Mouse (Mus musculus) liver (tissue): Measurements from ENCODE around the gene Nemp2.
"Not testable (repeated sequence)": the region's sequence is repeated elsewhere in the genome, so short reads cannot be mapped to it uniquely, and the experiment has no call there.

ENCODE experiments used
- DNase-seq: peaks from one replicate; pipeline ENCODE4 v3.0.0-alpha.2; 2020; ENCODE audit warnings: mixed read lengths

Nemp2 gene

DNA sequence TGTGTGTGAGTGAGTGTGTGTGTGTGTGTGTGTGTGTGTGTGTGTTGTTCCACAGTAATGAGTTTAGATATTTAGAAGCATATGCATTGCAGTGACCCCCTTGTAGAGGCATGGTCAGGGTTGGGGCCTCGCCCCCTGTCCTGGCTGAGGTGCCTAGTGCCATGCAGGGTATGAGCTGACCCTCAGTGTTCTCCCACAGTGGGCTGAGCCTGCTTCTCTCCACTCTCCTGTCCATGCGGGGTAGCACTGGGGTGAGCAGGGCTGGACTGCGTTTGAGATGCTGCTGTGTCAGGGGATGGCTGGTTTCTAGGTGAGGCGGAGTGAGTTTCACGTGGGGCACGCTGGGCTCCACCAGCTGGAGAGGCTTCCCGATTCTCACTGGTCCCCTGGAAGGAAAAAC lies 27.7 kb downstream of the Nemp2 start:
- DNase-seq = no peak

DNA sequence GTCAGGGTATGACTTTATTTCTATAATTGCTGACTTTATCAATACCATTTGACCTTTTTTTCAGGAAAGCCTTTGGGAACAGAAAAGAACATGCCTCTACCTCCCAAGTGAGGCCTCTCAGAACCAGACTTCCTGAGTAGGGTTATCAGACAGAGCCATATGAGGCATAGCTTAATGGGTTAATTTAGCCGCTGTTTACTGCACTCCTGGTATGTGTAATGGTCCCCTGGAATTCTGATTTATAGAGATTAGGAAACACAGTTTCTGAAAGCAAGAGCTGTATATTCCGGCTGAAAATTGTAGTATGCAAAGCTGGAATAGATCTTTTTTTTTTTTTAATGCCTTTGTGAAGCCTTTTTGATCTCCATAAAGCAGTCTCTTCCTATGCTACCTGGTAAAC lies 29.8 kb downstream of the Nemp2 start:
- DNase-seq = no peak

DNA sequence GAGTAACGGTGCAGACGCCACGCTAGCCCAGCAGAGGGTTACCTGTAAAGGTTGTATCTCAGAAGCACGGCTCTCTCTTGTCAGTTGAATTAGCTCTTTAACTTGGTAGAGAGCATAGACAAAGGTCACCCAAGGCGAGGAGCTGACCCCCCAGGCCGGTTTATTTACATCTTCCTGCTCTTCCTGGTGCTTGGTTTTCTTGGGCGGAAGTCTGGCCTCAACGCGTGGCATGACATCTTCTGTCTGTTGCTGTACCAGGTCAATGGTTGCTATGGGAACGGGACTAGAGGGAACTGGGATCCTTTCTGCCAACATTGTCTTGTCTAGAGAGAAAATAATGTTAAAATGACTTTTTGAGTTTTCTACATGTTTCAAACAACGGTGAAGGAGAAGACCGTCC lies 30.3 kb downstream of the Nemp2 start:
- no peak for DNase-seq

DNA sequence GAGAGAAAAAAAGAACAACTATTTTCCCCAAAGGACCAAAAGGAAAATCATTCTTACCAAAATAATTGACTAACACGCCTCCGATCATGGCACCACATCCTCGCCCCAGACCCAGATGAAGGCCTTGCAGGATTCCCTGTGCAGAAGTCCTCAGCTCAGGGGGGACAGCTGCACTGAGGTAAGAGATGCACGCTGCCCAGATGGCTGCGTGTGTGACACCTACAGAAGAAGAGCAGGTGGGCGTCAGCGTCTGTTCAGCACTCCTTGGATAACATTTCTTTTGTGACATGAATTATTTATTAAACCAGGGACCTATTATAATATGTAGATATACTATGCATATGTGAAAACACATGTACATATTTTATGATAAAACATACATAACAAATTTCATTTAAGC lies 32.7 kb downstream of the Nemp2 start:
- DNase-seq = no peak

DNA sequence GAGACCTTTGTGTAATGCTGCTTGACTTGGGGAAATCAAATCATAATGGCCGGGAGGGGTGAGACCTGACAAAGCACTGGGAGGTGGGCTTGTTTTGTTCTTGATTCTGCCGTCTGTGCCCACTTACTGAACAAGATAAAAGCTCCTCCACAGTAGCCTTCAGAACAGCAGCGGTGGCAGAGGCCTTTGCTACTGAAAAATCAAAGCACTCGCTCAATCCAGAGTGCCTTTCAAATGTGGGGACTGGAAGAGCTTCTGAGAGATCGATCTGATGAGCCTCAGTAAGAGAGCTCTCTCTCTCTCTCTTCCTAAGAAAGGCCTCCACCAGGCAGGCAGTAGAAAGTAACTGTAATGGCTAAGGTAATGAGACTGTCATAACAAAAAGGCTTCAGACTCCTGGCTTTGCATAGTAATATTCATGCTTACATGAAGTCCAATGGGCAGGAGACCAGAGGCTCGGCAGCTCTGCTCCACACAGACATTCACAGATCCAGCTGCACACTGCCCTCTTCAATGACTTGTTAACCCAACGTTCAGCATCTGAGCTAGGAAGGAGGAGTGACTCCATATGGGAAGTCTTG lies 38.3 kb downstream of the Nemp2 start:
- DNase-seq = no peak

DNA sequence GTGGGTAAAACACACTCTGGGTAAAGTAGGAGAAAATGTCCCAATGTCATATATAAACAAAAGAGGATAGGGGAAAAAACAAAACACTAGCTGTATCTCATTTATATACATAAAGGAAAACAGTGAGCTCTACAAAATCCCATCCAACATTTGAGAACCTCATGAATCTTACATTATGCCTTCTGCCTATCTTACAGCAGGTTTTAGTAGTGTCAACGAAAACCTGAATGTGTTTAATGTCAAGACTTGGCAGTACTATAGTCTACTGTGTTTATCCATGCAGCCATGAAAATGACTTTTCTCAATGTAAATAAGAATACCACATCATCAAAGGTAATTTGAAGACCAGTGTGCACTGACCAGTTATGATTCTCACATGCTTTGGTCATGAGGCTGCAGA lies 39.4 kb downstream of the Nemp2 start:
- DNase-seq = no peak

DNA sequence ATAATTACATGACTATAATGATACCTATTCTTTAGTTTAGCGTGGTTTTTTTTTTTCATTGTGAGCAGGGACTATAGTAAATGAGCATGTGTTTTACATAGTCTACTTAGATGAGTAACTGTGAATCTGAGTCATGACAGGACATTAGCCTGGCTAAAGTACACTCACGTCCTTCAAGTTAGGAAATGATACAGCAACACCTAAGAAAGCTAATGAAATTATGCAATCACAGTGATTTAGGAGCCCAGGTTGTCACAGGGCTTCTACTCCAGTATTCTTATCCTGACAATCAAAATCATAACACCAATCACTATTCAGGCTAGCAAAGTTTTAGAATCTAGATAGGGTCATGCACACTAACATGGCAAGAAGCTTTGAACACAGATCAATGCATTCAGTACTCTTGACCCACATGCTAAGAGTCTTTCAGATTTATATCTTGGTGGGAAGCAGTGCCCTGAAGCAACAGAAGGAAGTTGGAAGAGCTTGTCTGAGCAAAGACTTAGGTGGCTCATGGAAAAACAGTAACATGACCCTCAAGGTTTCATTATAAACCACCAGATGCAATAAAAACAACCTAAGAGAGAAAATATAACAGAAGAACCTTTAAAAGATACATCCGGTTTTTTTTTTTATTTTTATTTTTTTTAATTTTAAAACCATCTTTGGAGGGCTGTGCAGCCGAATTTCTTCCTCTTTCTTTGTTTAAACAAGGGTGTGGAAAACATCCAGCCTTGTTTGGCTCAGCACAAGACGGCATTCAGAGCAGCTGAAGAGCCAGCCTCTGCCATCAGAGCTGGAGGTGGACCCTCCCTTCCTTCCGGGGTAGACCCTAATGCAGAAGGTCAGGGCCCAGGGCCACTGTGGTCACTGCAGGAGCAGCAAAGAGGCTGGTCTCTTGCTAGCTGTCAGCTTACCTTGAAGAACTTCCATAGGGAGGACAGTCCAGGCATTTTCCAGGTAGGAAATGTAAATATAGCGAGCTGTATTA lies 45.4 kb downstream of the Nemp2 start:
- DNase-seq = no peak

DNA sequence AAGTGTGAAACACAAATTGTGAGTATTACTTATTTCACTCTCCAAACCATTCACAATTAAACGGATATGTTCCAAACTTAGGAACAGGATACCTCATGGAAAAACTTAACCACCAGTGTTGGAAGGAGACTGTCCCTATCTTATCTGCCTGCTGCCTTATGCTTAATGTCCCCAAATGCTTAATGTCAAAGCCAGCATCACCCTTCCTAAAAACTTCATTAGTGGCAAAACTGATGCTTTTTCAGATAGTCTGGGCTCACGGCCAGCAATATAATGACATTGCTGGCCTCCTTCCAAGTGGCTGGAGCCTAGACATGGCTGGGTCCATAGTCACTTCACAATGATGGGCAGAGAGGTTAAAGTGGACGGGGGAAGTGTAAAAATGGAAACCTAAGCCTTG lies 46.1 kb downstream of the Nemp2 start:
- DNase-seq = no peak

DNA sequence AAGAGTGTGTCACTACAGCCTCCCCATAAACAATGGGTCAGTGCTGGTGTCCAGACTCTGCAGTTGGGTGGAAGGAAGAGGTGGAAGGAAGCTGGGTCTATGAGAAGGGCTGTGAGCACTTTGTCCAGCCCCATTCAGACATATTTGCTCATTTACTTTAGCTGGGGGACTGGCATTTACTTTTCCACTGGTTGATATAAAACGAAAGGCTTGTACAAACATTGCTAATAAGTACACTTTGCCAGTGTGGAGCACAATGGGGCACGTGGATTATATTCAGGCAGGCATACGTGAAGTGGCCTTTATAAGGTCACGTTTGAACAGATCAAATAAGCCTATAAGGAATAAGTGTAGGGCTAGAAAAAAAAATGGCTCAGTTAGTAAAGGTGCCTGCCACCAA lies 53.0 kb downstream of the Nemp2 start:
- DNase-seq = no peak

DNA sequence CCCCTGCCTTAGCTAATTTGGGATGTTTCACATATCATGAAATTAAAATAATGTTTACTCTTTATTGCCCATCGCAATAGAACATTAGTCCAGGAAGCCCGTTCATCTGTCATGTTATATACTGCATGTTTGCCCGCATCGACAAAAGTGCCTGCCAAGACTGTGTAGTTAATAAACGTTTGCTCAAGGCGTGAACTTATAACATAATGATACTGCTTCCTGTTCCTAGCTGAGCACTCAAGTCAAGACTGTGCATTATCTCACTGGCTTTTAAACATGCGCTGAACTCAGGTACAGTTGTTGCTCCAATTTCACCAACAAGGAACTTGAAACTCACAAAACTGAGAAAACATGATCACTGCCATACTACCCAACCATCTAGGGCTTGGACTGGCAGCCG lies 57.1 kb downstream of the Nemp2 start:
- no peak for DNase-seq

DNA sequence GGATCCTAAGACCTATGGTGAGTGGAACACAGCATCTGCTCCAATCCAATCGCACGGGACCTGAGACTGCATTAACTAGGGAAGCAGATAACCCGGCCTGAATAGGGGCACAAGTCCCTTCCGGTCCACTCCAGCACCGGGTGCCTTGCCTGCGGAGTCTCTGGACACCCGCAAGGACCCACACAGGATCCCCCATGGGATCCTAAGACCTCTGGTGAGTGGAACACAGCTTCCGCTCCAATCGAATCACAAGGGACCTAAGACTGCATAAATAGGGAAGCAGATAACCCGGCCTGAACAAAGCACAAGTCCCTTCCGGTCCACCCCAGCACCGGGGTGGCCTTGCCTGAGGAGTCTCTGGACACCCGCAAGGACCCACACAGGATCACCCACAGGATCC lies 64.0 kb downstream of the Nemp2 start:
- not testable (repeated sequence) for DNase-seq
